Mouse (Mus musculus): ENCODE results near the gene Hbb-bt.
"Not testable (repeated sequence)": the region's sequence is repeated elsewhere in the genome, so short reads cannot be mapped to it uniquely, and the experiment has no call there.

Hbb-bt gene

DNA sequence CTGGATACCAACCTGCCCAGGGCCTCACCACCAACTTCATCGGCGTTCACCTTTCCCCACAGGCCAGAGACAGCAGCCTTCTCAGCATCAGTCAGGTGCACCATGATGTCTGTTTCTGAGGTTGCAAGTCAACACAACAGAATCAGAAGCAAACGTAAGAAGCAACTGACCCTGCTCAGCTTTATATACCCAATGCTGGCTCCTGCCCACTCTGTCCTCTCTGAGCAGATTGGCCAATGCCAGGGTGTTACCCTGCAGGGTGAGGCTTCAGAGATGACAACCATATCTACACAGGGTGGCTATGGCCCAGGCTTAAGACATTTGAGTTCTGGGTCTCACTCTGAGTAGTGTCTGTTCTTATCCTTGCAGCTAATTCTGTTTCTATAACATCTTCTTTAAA lies at the start of gene Hbb-bt:
Gene Hbb-bt (minus strand): TSS at position 231 of the 400 bp plus-strand sequence.
- DNase-seq (ENCODE audit: low read depth, low spot score) = no peak

GRCm38 (mm10) chr7:103861531-103861930 lies 47.7 kb upstream of the Hbb-bt start:
- DNase-seq (ENCODE audit: low read depth, low spot score) = no peak

GRCm38 (mm10) chr7:103860855-103861254 lies 47.1 kb upstream of the Hbb-bt start:
- DNase-seq (ENCODE audit: low read depth, low spot score) = no peak

- no peak for DNase-seq (ENCODE audit: low read depth, low spot score)
Measured at GRCm38 (mm10) chr7:103859076-103859475, 45.3 kb upstream of the Hbb-bt start.

DNA sequence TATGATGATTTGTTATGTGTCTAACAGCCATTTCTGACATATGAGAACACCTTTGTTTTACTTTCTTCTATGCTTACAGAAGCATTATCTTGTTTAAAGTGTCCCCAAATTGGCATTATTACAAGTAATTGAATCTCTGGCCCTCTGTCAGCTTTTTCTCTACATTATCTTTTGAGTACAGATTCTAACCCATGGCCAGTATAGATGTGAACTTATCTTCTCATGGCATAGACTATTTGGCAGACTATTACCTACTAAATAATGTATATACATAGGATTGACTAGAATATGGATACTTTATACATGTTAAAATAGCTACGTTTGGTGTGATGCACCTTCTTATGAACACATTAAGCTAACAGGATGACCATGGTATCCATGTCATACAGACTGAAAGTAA lies 40.9 kb upstream of the Hbb-bt start:
- no peak for DNase-seq (ENCODE audit: low read depth, low spot score)

GRCm38 (mm10) chr7:103853090-103853489 lies 39.3 kb upstream of the Hbb-bt start, which contains the start of gene Hbb-y:
Gene Hbb-y (minus strand): TSS chr7:103853216.
- no peak for DNase-seq (ENCODE audit: low read depth, low spot score)

GRCm38 (mm10) chr7:103844525-103845325 lies 30.9 kb upstream of the Hbb-bt start:
- DNase-seq (ENCODE audit: low read depth, low spot score) = no peak

GRCm38 (mm10) chr7:103843034-103843433 lies 29.2 kb upstream of the Hbb-bt start, which contains the start of gene Hbb-bh1:
Gene Hbb-bh1 (minus strand): TSS chr7:103843164.
- no peak for DNase-seq (ENCODE audit: low read depth, low spot score)

GRCm38 (mm10) chr7:103840268-103840667 lies 26.5 kb upstream of the Hbb-bt start, which contains the start of gene Hbb-bh2:
Gene Hbb-bh2 (minus strand): TSS chr7:103840520.
- no peak for DNase-seq (ENCODE audit: low read depth, low spot score)

- DNase-seq (ENCODE audit: low read depth, low spot score) = no peak
Measured at GRCm38 (mm10) chr7:103827808-103828207, 14.0 kb upstream of the Hbb-bt start, which contains the start of gene Hbb-bs. Gene Hbb-bs (minus strand): TSS chr7:103828096.

DNA sequence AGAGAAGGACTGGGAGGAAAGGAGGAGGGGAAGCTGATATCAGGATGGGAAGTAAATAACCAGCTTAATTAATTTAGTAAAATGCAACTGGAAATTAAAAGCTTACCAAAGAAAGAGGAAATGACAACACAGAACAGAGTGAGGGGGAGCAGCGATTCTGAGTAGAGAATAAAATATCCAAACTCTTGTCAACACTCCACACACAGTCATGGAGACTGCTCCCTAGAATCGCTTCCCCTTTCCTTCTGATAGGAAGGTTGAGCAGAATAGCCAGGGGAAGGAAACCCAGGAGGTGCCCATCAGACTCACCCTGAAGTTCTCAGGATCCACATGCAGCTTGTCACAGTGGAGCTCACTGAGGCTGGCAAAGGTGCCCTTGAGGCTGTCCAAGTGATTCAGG lies 13.3 kb upstream of the Hbb-bt start:
- DNase-seq (ENCODE audit: low read depth, low spot score) = not testable (repeated sequence)

- DNase-seq (ENCODE audit: low read depth, low spot score) = no peak
Measured at GRCm38 (mm10) chr7:103826255-103826887, 12.6 kb upstream of the Hbb-bt start.

DNA sequence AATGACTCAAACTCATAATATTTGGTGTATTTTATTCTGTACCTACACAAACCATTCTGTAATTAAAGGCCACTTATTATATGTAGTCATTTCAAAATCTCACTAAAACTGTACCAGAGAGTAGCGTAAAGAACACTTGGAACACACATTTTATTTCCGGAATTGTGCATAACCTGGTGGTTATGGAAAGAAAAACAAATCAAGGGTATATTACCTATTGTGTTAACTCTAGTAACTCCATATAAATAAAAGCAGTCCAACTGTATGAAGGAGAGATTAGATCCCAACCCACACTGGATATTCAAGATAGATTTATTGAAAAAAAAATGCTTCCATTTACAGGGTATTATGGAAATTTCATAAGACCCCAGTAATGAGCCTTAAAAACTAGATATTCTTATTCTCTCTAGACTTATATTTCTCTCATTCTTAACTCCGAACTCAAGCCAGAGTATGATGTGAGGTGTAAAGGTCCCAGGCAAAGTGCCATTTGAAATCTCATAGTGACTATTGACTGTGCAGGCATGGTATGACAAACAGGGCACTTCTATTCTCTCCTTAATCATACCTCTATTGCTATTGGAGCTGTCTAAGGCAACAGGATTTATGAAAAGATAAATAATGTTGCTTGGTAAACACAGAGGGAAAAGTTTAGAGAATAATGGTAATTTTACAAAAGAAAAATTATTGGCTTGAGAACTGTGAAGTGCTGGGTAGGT lies 11.9 kb upstream of the Hbb-bt start:
- DNase-seq (ENCODE audit: low read depth, low spot score) = no peak

GRCm38 (mm10) chr7:103824597-103824996 lies 10.8 kb upstream of the Hbb-bt start:
- DNase-seq (ENCODE audit: low read depth, low spot score) = no peak

DNA sequence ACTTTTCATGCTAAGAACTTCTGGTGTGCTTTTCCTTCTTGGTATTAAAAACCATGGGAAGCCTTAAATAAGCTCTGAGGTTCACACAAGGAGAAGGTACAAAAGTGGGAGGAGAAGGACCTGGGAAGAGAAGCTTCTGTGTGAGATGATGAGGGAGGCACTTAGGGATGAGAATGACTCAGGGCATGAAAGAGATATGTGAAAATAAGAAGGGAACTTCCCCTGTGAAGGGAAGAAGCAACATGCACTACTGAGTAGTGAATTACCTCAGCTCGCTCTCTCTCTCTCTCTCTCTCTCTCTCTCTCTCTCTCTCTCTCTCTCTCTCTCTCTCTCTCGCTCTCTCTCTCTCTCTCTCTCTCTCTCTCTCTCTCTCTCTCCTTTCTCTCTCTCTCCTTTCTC lies 1.3 kb upstream of the Hbb-bt start:
- not testable (repeated sequence) for DNase-seq (ENCODE audit: low read depth, low spot score)

DNA sequence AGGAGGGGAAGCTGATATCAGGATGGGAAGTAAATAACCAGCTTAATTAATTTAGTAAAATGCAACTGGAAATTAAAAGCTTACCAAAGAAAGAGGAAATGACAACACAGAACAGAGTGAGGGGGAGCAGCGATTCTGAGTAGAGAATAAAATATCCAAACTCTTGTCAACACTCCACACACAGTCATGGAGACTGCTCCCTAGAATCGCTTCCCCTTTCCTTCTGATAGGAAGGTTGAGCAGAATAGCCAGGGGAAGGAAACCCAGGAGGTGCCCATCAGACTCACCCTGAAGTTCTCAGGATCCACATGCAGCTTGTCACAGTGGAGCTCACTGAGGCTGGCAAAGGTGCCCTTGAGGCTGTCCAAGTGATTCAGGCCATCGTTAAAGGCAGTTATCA lies 644 bp downstream of the Hbb-bt start:
- not testable (repeated sequence) for DNase-seq (ENCODE audit: low read depth, low spot score)

DNA sequence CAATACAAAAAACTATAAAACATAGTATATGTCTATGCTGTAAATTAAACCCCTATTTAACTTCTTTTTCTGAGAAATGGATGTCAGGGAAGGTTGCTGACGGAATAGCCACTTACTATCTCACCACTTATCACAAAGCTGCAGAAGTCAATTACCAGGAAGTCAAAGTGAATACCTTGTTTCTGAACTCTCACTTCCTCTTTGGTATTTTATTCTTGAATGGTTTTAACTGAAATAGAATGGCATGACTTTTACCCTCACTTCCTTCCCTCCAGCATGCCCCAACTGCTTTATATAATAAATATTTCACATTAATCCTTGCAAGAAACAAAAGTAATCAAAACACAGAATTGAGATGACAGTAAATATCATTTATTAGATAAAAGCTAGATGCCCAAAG lies 1.6 kb downstream of the Hbb-bt start:
- DNase-seq (ENCODE audit: low read depth, low spot score) = no peak

GRCm38 (mm10) chr7:103811223-103811845 lies 2.5 kb downstream of the Hbb-bt start:
- DNase-seq (ENCODE audit: low read depth, low spot score) = no peak

DNA sequence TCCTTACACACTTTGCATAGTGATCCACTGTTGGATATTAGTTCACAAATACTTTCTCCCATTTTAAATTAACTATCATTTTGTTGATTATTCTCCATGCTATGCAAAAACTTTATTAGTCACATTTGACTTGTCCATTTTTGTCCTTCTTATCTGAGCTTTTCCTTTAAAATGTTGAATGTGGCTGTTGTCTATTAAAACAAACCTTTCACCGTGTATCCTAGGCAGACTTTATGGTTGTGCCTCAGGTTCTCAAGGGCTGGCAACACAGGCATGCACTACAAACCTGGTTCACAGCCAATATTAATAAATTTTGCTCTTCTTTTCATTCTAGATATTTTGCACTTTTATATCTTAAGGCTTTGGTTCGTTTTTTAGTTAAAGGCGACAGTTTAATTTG lies 3.0 kb downstream of the Hbb-bt start:
- DNase-seq (ENCODE audit: low read depth, low spot score) = no peak

GRCm38 (mm10) chr7:103810296-103810695 lies 3.5 kb downstream of the Hbb-bt start:
- no peak for DNase-seq (ENCODE audit: low read depth, low spot score)

DNA sequence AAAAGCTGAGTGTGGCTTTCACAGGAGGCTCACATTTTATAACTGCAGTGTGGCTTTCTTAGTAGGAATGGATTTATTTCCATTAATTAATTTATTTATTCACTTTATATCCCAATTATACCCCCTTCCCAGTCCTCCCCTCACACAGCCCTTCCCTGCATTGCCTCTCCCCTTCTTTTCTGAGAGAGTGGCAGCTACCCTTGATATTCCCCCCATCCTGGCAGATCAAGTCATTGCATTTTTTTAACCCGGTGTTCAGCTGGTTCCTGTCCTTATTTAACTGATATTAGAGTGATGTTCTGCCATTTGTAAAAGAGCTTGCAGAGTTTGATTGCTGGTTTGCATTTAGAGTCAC lies 4.0 kb downstream of the Hbb-bt start:
- no peak for DNase-seq (ENCODE audit: low read depth, low spot score)
